Mouse (Mus musculus) cerebral cortex, adult 2 months (tissue): ENCODE results near the gene Trex1.

Experiments used
- WGBS: fragments of 180-500 bp; shearing (Covaris S2); methylation state at CpG from one replicate; pipeline ENCODE4 v1.1.7; 2018; 5-methylcytosine and 5-hydroxymethylcytosine counted together

Gene Trex1

GRCm38 (mm10) chr9:109059136-109059903 is at the start of gene Trex1:
Gene Trex1, minus strand, starts transcription at chr9:109059734.
- 3% methylated on average over 15 of the region's 15 CpGs for WGBS

GRCm38 (mm10) chr9:109107341-109107740 is 47.8 kb upstream of the Trex1 start:
- WGBS, result 77% methylated on average over 6 of the region's 6 CpGs

GRCm38 (mm10) chr9:109105648-109106047 is 46.1 kb upstream of the Trex1 start:
- WGBS, result 84% methylated on average over 12 of the region's 12 CpGs

GRCm38 (mm10) chr9:109105011-109105410 is 45.5 kb upstream of the Trex1 start:
- 62% methylated on average over 12 of the region's 12 CpGs for WGBS

GRCm38 (mm10) chr9:109104083-109104482 is 44.5 kb upstream of the Trex1 start:
- 86% methylated on average over 9 of the region's 9 CpGs for WGBS

GRCm38 (mm10) chr9:109103250-109103649 is 43.7 kb upstream of the Trex1 start:
- 65% methylated on average over 7 of the region's 7 CpGs for WGBS

- 91% methylated on average over 3 of the region's 3 CpGs for WGBS
Observed at GRCm38 (mm10) chr9:109102541-109102940, 43.0 kb upstream of the Trex1 start.

- 95% methylated on average over 5 of the region's 5 CpGs for WGBS
Observed at GRCm38 (mm10) chr9:109101933-109102445, 42.5 kb upstream of the Trex1 start.

GRCm38 (mm10) chr9:109100307-109100928 is 40.9 kb upstream of the Trex1 start:
- 78% methylated on average over 20 of the region's 20 CpGs for WGBS

GRCm38 (mm10) chr9:109098969-109099368 is 39.4 kb upstream of the Trex1 start:
- WGBS, result 48% methylated on average over 6 of the region's 6 CpGs

GRCm38 (mm10) chr9:109098366-109098765 is 38.8 kb upstream of the Trex1 start:
- WGBS, result 57% methylated on average over 8 of the region's 8 CpGs

GRCm38 (mm10) chr9:109097831-109098230 is 38.3 kb upstream of the Trex1 start:
- WGBS, result 40% methylated on average over 5 of the region's 5 CpGs

GRCm38 (mm10) chr9:109097291-109097690 is 37.8 kb upstream of the Trex1 start:
- WGBS, result 48% methylated on average over 6 of the region's 6 CpGs

GRCm38 (mm10) chr9:109096856-109097255 is 37.3 kb upstream of the Trex1 start:
- WGBS, result 40% methylated on average over 6 of the region's 6 CpGs

GRCm38 (mm10) chr9:109096251-109096661 is 36.7 kb upstream of the Trex1 start:
- WGBS, result 44% methylated on average over 9 of the region's 9 CpGs

GRCm38 (mm10) chr9:109095137-109095982 is 35.8 kb upstream of the Trex1 start, which contains the start of gene Plxnb1:
Gene Plxnb1, plus strand, starts transcription at chr9:109095389.
- under 1% methylated on average over 89 of the region's 102 CpGs for WGBS

- 12% methylated on average over 21 of the region's 21 CpGs for WGBS
Observed at GRCm38 (mm10) chr9:109094553-109095136, 35.1 kb upstream of the Trex1 start.

- WGBS, result 43% methylated on average over 11 of the region's 11 CpGs
Observed at GRCm38 (mm10) chr9:109093786-109094552, 34.4 kb upstream of the Trex1 start.

GRCm38 (mm10) chr9:109092799-109093198 is 33.3 kb upstream of the Trex1 start:
- 80% methylated on average over 6 of the region's 6 CpGs for WGBS

GRCm38 (mm10) chr9:109091802-109092201 is 32.3 kb upstream of the Trex1 start:
- 93% methylated on average over 8 of the region's 8 CpGs for WGBS

- WGBS, result 45% methylated on average over 15 of the region's 15 CpGs
Observed at GRCm38 (mm10) chr9:109090446-109090845, 30.9 kb upstream of the Trex1 start.
